Comparison of ENCODE assay signal across 22 mouse cellular contexts in genomic region chr12:118621697-118622485, GRCm38 (mm10).
DNase-seq lines count a peak whose midpoint lies in the region; ATAC-seq and TF ChIP-seq lines count a peak whose summit lies in the region.
"Had no signal": no experiment of that assay in that cellular context is flagged by ENCODE, and none has a peak within 500 bp of the region (broad histone marks: within the 10 kb centered on the region; RNA-seq: fewer than 3 reads in every experiment).

No protein-coding gene starts in this region.

- H3K27me3 ChIP-seq in embryonic facial prominence, embryonic 13.5 days: no peaks in the 10 kb centered on the region
- H3K27me3 ChIP-seq in embryonic facial prominence, embryonic 10.5 days (replicated peaks; ENCODE audit: low read depth, poor library complexity, severe bottlenecking): no peaks in the 10 kb centered on the region; the same call in 1 of the 2 replicates
- no peaks in the 10 kb centered on the region for H3K27me3 ChIP-seq in heart, embryonic 13.5 days (replicated peaks)
- H3K27me3 ChIP-seq in heart, adult 2 months (ENCODE audit: control insufficient read depth, insufficient read depth, low read length): no peaks in the 10 kb centered on the region
- H3K27me3 ChIP-seq in kidney, adult 2 months (replicated peaks; ENCODE audit: control insufficient read depth, insufficient read depth, low read length): no peaks in the 10 kb centered on the region
- H3K27me3 ChIP-seq in neural tube, embryonic 11.5 days (ENCODE audit: control insufficient read depth, insufficient read depth, low read length): no peaks in the 10 kb centered on the region
- H3K27me3 ChIP-seq in neural tube, embryonic 15.5 days (replicated peaks): peaks cover 10% of the 10 kb centered on the region
- H3K27me3 ChIP-seq: embryonic facial prominence, embryonic 12.5 days; intestine, embryonic 15.5 days had no signal

- DNase-seq in embryonic facial prominence, embryonic 10.5 days (ENCODE audit: low spot score): no peak
- DNase-seq in heart, adult 2 months: no peak
- peak; percentile 1 for DNase-seq in kidney, adult 2 months
- DNase-seq in kidney, postnatal 4 days: no peak
- DNase-seq in neural tube, embryonic 11.5 days (ENCODE audit: low spot score): no peak
- DNase-seq: adrenal gland, adult 8-10 months; adrenal gland, postnatal 36 days; B cell, adult 2 months; cerebellum, adult 11 months; cerebellum, adult 8-10 months; cerebellum, postnatal 14 days; gastrocnemius, postnatal 10 days had no signal

- 0 out of 2 replicates have a peak overlapping the region, but pooled peaks have one; percentile 16 for H3K4me2 ChIP-seq in embryonic facial prominence, embryonic 13.5 days
- H3K4me2 ChIP-seq in heart, embryonic 13.5 days: 0 out of 2 replicates have a peak overlapping the region, but pooled peaks have one; percentile 39
- H3K4me2 ChIP-seq in neural tube, embryonic 11.5 days (ENCODE audit: low read depth): no peak overlapping the region
- H3K4me2 ChIP-seq in neural tube, embryonic 15.5 days: no peak overlapping the region
- H3K4me2 ChIP-seq: embryonic facial prominence, embryonic 12.5 days; hindbrain, embryonic 14.5 days; intestine, embryonic 15.5 days had no signal

- H3K9ac ChIP-seq in embryonic facial prominence, embryonic 13.5 days: no peak overlapping the region
- H3K9ac ChIP-seq in heart, embryonic 13.5 days: no peak overlapping the region
- no peak overlapping the region for H3K9ac ChIP-seq in heart, adult 2 months (ENCODE audit: low read depth, low read length)
- no peak overlapping the region for H3K9ac ChIP-seq in neural tube, embryonic 11.5 days (ENCODE audit: low read length)
- H3K9ac ChIP-seq in neural tube, embryonic 15.5 days (replicated peaks): no peak overlapping the region
- H3K9ac ChIP-seq: embryonic facial prominence, embryonic 12.5 days; hindbrain, embryonic 14.5 days; intestine, embryonic 15.5 days had no signal

- no peaks in the 10 kb centered on the region for H3K36me3 ChIP-seq in embryonic facial prominence, embryonic 13.5 days
- H3K36me3 ChIP-seq in embryonic facial prominence, embryonic 10.5 days (replicated peaks): no peaks in the 10 kb centered on the region
- H3K36me3 ChIP-seq in heart, embryonic 13.5 days: no peaks in the 10 kb centered on the region
- no peaks in the 10 kb centered on the region for H3K36me3 ChIP-seq in heart, adult 2 months (ENCODE audit: control insufficient read depth, insufficient read depth, low read length)
- no peaks in the 10 kb centered on the region for H3K36me3 ChIP-seq in kidney, adult 2 months (ENCODE audit: control insufficient read depth, insufficient read depth, low read length)
- H3K36me3 ChIP-seq in neural tube, embryonic 11.5 days (ENCODE audit: control insufficient read depth, insufficient read depth, low read length): no peaks in the 10 kb centered on the region
- H3K36me3 ChIP-seq in neural tube, embryonic 15.5 days: no peaks in the 10 kb centered on the region
- H3K36me3 ChIP-seq: embryonic facial prominence, embryonic 12.5 days; G1E; hindbrain, embryonic 10.5 days; intestine, embryonic 15.5 days had no signal

- no peak for TF ChIP-seq CTCF in heart, adult 2 months (IDR thresholded peaks at IDR 0.05)
- TF ChIP-seq CTCF in kidney, adult 2 months (conservative IDR thresholded peaks at IDR 0.05; ENCODE audit: insufficient read depth, insufficient read length, low read depth, low read length): no peak

- no peak overlapping the region for H3K4me3 ChIP-seq in embryonic facial prominence, embryonic 13.5 days
- no peak overlapping the region for H3K4me3 ChIP-seq in embryonic facial prominence, embryonic 10.5 days
- H3K4me3 ChIP-seq in heart, embryonic 13.5 days: no peak overlapping the region
- H3K4me3 ChIP-seq in heart, adult 2 months: no peak overlapping the region
- H3K4me3 ChIP-seq in kidney, adult 2 months (ENCODE audit: insufficient read depth, low read depth, low read length): no peak overlapping the region
- H3K4me3 ChIP-seq in neural tube, embryonic 11.5 days (ENCODE audit: low read depth, low read length): no peak overlapping the region
- no peak overlapping the region for H3K4me3 ChIP-seq in neural tube, embryonic 15.5 days (replicated peaks)
- H3K4me3 ChIP-seq: embryonic facial prominence, embryonic 12.5 days; hindbrain, embryonic 10.5 days; intestine, embryonic 15.5 days had no signal

- TF ChIP-seq POLR2A in heart, adult 2 months (IDR thresholded peaks at IDR 0.05; ENCODE audit: insufficient read depth, low read depth, low read length): no peak
- no peak for TF ChIP-seq POLR2A in kidney, adult 2 months (IDR thresholded peaks at IDR 0.05; ENCODE audit: low read depth, low read length)

- no peak for ATAC-seq in embryonic facial prominence, embryonic 13.5 days (ENCODE audit: insufficient number of reproducible peaks, insufficient read depth, low FRiP score, low TSS enrichment, low read depth)
- ATAC-seq in heart, embryonic 13.5 days (ENCODE audit: extremely low read depth, insufficient number of reproducible peaks, low FRiP score, low TSS enrichment): no peak
- peak; percentile 72; the same call in 1 of the 2 replicates for ATAC-seq in neural tube, embryonic 11.5 days (ENCODE audit: insufficient read depth, low FRiP score, low TSS enrichment)
- ATAC-seq in neural tube, embryonic 15.5 days (ENCODE audit: low FRiP score): no peak
- ATAC-seq: CD4-positive, CD25-positive, alpha-beta regulatory T cell, adult 4 months; forebrain, embryonic 14.5 days; intestine, embryonic 15.5 days had no signal

- H3K27ac ChIP-seq in embryonic facial prominence, embryonic 13.5 days: no peak overlapping the region
- no peak overlapping the region for H3K27ac ChIP-seq in embryonic facial prominence, embryonic 10.5 days (replicated peaks)
- peak overlapping the region; percentile 89; the same call in 1 of the 2 replicates for H3K27ac ChIP-seq in heart, embryonic 13.5 days (replicated peaks)
- H3K27ac ChIP-seq in heart, adult 2 months: no peak overlapping the region
- H3K27ac ChIP-seq in kidney, adult 2 months (ENCODE audit: insufficient read depth, low read depth, low read length): no peak overlapping the region
- H3K27ac ChIP-seq in neural tube, embryonic 11.5 days (ENCODE audit: low read depth, low read length): no peak overlapping the region
- no peak overlapping the region for H3K27ac ChIP-seq in neural tube, embryonic 15.5 days (replicated peaks)
- H3K27ac ChIP-seq: embryonic facial prominence, embryonic 12.5 days; hindbrain, embryonic 10.5 days; hindbrain, embryonic 14.5 days; intestine, embryonic 15.5 days had no signal

- 74% methylated on average over 1 of the region's 1 CpGs for WGBS in embryonic facial prominence, embryonic 13.5 days
- 49% methylated on average over 1 of the region's 1 CpGs for WGBS in embryonic facial prominence, embryonic 10.5 days
- WGBS in heart, embryonic 13.5 days: 70% methylated on average over 1 of the region's 1 CpGs
- WGBS in heart, adult 2 months: 83% methylated on average over 1 of the region's 1 CpGs
- 52% methylated on average over 1 of the region's 1 CpGs for WGBS in kidney, adult 2 months
- WGBS in neural tube, embryonic 11.5 days: 39% methylated on average over 1 of the region's 1 CpGs
- WGBS in neural tube, embryonic 15.5 days: 37% methylated on average over 1 of the region's 1 CpGs

- intact Hi-C loops in heart, adult 2 months (cut with DNase I): no loop called here

- no peak for TF ChIP-seq EP300 in heart, adult 2 months (IDR thresholded peaks at IDR 0.05; ENCODE audit: insufficient read depth, low read depth, low read length)

- H3K9me3 ChIP-seq in embryonic facial prominence, embryonic 13.5 days: no peaks in the 10 kb centered on the region
- H3K9me3 ChIP-seq in embryonic facial prominence, embryonic 10.5 days: no peaks in the 10 kb centered on the region
- H3K9me3 ChIP-seq in heart, embryonic 13.5 days: no peaks in the 10 kb centered on the region
- no peaks in the 10 kb centered on the region for H3K9me3 ChIP-seq in neural tube, embryonic 11.5 days (ENCODE audit: control insufficient read depth, low read length)
- no peaks in the 10 kb centered on the region for H3K9me3 ChIP-seq in neural tube, embryonic 15.5 days (replicated peaks)
- H3K9me3 ChIP-seq: embryonic facial prominence, embryonic 12.5 days; G1E; hindbrain, embryonic 10.5 days; intestine, embryonic 15.5 days had no signal

- peaks cover 4% of the 10 kb centered on the region; the same call in 1 of the 2 replicates for H3K4me1 ChIP-seq in embryonic facial prominence, embryonic 13.5 days
- H3K4me1 ChIP-seq in embryonic facial prominence, embryonic 10.5 days: peaks cover 10% of the 10 kb centered on the region
- peaks cover 26% of the 10 kb centered on the region for H3K4me1 ChIP-seq in heart, embryonic 13.5 days
- H3K4me1 ChIP-seq in heart, adult 2 months (ENCODE audit: control insufficient read depth, insufficient read depth, low read length): no peaks in the 10 kb centered on the region
- no peaks in the 10 kb centered on the region for H3K4me1 ChIP-seq in kidney, adult 2 months (ENCODE audit: control insufficient read depth, insufficient read depth, low read length)
- 0 out of 2 replicates have a peak, but pooled peaks cover 3% of the 10 kb centered on the region for H3K4me1 ChIP-seq in neural tube, embryonic 11.5 days (ENCODE audit: control insufficient read depth, insufficient read depth, low read length)
- H3K4me1 ChIP-seq in neural tube, embryonic 15.5 days: 0 out of 2 replicates have a peak, but pooled peaks cover 3% of the 10 kb centered on the region
- H3K4me1 ChIP-seq: intestine, embryonic 15.5 days had no signal

- H3K79me2 ChIP-seq in heart, adult 2 months (replicated peaks; ENCODE audit: control insufficient read depth, insufficient read depth, low read length): no peaks in the 10 kb centered on the region

Comparison
In these comparisons a context has a peak if more than half of its experiments do, and no peak if none do; other contexts are left out.
1. H3K4me2 ChIP-seq: peak in embryonic facial prominence, embryonic 13.5 days (single experiment) and heart, embryonic 13.5 days (single experiment); none in neural tube, embryonic 11.5 days (single experiment) and neural tube, embryonic 15.5 days (single experiment).